Mouse (Mus musculus): ENCODE measurements around the gene Gm14569. TPM values are rescaled to one million over a fixed set of nuclear protein-coding genes. Genes with fewer than 3 reads are reported as not detected.

Gene Gm14569
- polyA plus RNA-seq, 1 experiment from 2014 or later = not detected

Small RNA genes within 50 kb of the gene (microRNA-seq; reads per million reads assigned to microRNA genes)
- not detected for gene Gm44485 (ENCODE audit: borderline number of aligned reads)

Other genes starting within 250 kb of the Gm14569 start
- 0.46 and 0.59 TPM in 2 replicates for gene Lonrf3, start 163.5 kb downstream of the Gm14569 start, polyA plus RNA-seq (2014; fragmentation: Nextera tagmentation; extraction: Ambion mirVana)
- not detected in 2 replicates for gene Gm6268, start 90.5 kb downstream of the Gm14569 start, polyA plus RNA-seq (2014; fragmentation: Nextera tagmentation; extraction: Ambion mirVana)
- gene Pgrmc1, start 106.4 kb upstream of the Gm14569 start, polyA plus RNA-seq (2014; fragmentation: Nextera tagmentation; extraction: Ambion mirVana) = 442 and 449 TPM in 2 replicates
- 2.5 and 3.1 TPM in 2 replicates for gene Akap17b, start 153.6 kb upstream of the Gm14569 start, polyA plus RNA-seq (2014; fragmentation: Nextera tagmentation; extraction: Ambion mirVana)